Mouse (Mus musculus): ENCODE data around the gene Gal3st4. TPM values are rescaled to one million over a fixed set of nuclear protein-coding genes. Genes with fewer than 3 reads are reported as not detected.

Gene Gal3st4
- total RNA-seq, 2 experiments from 2014 or later, result 3.2 to 3.7 TPM

DNA sequence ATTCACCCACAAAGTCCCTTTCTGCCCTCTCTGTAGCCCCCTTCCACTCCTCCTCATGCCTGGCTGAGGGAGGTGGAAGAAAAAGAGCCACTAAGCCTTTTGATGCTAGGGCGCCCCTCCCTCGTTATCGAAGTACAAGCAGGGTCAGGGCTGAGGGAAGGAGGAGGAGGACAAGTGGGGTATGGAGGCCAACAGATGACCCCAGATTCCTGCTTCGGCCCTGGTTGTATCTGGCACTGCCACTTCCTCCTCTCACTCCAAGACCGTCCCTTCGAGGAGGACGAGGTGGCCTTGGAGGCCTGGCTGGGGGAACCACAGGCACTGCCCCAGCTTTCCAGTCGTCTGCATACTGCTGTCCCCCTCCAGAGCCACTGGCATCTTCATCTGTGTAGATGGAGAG lies 1.5 kb upstream of the Gal3st4 start:
- no peak for TF ChIP-seq CTCF (conservative IDR thresholded peaks at IDR 0.05)
- no peak overlapping the region for H3K27ac ChIP-seq
- no peak for DNase-seq (ENCODE audit: low spot score in 2 of 2)
- H3K4me3 ChIP-seq, result no peak overlapping the region

DNA sequence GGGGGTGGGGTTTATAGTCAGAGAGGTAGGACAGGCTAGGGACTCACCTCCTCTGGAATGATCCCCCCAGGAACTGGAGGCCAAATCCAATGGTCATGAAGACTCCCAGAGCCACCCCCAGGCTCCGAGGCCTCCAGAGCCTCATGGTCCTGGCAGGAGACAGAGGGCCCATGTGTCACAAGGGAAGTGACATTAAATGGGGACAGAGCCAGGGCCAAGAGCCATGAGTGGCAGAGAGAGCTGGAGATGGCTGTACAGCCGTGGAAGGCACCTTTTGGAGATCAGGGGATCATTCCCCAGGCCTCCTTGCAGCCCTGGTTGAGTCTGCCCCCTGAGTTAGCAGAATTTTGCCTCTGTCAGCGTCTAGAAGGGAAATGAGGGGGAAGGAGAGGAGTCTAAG lies 1.4 kb downstream of the Gal3st4 start:
- no peak for TF ChIP-seq CTCF (conservative IDR thresholded peaks at IDR 0.05)
- peak overlapping the region; percentile 14; the same call in 1 of the 2 replicates for H3K27ac ChIP-seq
- no peak overlapping the region for H3K4me3 ChIP-seq
- DNase-seq (ENCODE audit: low spot score in 2 of 2), result no peak

DNA sequence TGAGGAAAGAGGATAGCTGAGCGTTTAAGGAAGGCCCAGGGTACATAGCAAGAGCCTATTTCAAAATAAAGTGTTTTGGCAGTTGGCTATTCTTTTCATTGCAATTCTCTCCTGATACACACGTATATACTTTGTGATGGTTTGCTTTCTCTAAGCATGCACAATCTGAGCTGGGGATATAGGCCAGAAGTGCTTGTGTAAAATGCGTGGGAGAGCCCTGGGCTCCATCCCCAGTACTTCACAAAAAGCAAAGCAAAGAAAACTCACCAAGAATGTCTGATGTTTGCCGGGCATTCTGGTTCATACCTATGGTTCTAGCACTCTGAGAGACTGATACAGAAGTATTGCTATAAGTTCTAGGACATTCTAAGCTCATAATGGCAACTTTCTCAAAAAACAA lies 3.7 kb downstream of the Gal3st4 start:
- TF ChIP-seq CTCF (conservative IDR thresholded peaks at IDR 0.05), result no peak
- Histone ChIP-seq H3K4me3 (no peak overlapping the region), H3K27ac (no peak overlapping the region)
- DNase-seq (ENCODE audit: low spot score in 2 of 2), result no peak

DNA sequence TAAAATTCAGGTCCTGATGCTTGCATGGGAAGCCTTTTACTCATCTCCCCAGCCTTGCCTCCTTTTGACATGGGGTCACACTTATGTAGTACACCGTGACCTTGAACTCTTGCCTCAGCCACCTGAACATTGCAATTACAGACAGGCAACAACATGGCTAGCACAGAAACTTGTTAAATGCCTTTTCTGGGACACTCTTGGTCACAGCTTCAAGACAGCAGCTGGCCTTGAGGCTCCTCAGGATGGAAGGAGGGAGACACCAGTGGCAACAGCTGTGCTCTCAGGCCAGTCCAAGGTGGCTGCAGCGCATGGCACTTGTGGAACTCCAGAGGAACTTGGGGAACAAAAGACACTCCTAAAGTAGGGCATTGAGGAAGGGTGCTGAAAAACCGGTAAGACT lies 5.5 kb downstream of the Gal3st4 start:
- no peak for DNase-seq (ENCODE audit: low spot score in 2 of 2)
- Histone ChIP-seq H3K4me3 (no peak overlapping the region), H3K27ac (no peak overlapping the region)
- TF ChIP-seq CTCF (conservative IDR thresholded peaks at IDR 0.05), result no peak

DNA sequence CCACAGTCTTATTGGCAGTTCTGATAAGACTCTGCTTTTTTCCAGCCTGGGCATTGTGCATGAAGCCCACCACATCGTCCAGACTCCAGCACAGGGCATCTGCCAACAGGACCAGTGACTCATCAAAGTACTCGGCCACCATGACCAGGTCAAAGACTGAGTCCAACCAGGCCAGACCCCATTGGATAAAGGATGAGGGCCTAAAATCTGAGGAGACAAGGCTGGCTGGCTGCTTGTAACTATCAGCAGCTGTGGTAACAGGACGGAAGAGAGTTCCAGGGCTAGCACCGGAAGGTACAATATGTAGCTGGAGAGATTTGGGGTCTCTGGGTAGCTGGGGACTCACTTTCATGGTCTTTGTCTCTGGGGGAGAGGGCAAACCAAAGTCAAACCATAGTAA lies 6.9 kb downstream of the Gal3st4 start:
- Histone ChIP-seq H3K27ac (no peak overlapping the region), H3K4me3 (no peak overlapping the region)
- TF ChIP-seq CTCF (conservative IDR thresholded peaks at IDR 0.05), result no peak
- DNase-seq (ENCODE audit: low spot score in 2 of 2), result no peak

DNA sequence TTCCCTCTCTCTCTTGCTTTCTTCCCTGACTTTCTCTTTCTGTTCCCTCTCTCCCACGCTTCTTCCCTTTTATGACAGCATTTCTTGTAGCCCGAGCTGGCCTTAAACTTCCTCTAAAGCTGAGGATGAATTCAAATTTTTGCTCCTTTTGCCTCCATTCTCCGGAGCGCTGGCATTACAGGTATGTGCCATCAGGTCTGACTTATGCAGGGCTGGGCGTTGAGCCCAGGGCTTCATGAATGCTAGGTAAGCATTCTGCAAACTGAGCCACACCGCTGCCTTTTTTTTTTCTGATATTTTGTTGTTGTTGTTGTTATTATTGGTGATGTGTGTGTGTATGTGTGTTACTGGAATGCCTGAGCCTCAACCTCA lies 8.4 kb downstream of the Gal3st4 start:
- no peak for TF ChIP-seq CTCF (conservative IDR thresholded peaks at IDR 0.05)
- Histone ChIP-seq H3K4me3 (peak overlapping the region; percentile 78), H3K27ac (peak overlapping the region; percentile 93)
- DNase-seq (ENCODE audit: low spot score in 2 of 2), result no peak

DNA sequence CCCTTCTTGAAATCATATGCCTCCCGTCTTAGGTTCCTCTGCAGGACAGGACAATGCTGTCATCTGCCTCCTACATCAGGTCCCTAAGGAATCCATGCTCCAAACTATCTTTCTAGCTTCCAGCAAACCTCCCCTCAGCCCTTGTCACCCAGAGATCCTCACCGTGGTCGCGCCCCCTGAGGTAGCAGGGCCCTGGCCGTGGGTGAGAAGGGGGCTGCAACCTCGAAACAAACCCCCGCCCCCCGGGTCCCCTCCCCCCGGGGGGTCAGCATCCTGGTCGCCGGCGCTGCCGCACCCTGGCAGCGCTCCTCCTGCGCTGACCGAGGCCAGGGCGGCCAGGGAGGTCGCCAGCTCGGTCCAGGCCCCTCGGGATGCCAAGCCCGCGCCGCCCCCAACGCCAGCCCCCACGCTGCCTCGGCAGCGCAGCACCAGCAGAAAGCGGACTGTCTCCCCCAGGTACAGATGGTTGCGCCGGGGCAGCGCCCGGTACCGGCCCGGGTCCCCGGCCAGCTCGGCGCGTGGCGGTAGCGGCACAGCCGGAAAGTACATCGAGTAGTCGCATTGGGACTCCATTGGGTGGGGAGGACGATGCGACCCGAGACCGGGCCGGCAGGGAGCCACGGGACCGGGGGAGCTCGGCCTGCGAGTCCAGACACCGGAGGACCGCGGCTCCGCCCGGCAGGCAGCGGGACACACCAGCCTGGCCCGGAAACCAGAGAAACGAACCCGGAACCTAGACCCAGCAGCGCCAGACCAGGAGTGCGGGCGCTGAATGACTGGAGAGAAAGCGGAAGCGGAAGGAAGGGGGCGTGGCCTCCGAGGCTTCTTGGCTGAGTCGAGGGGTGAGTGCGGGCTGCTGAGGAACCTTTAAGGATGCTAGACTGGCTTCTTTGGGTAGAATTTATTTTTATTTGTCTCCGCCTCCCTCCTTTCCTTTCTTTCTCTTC lies 9.1 kb downstream of the Gal3st4 start, which contains the start of gene BC037034:
TSS of gene BC037034 (minus strand) at position 774 of the 947 bp plus-strand sequence.
- TF ChIP-seq CTCF (conservative IDR thresholded peaks at IDR 0.05), result peak; percentile 20
- peak; percentile 90 to 92 for DNase-seq (ENCODE audit: low spot score in 2 of 2)
- H3K4me3 ChIP-seq, result peak within 1 kb of the TSS; percentile 78
- H3K27ac ChIP-seq, result peak within 1 kb of the TSS; percentile 93

DNA sequence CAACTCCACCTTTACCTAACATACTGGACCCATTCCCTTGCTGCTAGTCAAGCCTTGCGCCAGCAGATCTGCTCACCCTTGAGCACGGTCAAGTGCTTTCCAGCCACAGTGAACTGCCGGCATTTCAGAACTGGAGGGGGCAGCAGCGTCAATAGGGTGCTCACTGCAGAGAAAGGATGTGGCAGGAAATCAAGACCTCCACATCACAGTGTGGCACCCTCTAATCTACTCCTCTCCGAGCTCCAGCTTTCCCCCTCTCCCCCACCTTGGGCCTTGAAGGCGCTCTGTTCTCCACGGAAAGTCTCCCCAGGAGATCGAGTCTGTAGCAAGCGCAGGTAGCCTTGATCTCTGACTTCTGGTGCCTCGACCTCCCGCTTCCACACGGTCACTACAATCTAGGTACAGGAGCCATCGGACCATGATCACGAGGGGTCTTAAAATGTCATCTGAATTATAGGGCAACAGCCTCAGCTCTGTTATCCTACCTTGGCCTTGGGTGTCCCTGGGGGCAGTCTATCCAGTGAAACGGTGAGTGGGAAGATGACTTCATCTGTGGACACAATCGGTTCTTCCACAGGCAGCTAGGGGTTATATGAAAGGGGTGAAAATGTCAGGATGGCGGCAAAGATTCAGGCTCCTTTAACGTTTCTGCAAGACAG lies 9.9 kb downstream of the Gal3st4 start:
- H3K27ac ChIP-seq, result peak overlapping the region; percentile 93
- DNase-seq (ENCODE audit: low spot score in 2 of 2), result no peak

DNA sequence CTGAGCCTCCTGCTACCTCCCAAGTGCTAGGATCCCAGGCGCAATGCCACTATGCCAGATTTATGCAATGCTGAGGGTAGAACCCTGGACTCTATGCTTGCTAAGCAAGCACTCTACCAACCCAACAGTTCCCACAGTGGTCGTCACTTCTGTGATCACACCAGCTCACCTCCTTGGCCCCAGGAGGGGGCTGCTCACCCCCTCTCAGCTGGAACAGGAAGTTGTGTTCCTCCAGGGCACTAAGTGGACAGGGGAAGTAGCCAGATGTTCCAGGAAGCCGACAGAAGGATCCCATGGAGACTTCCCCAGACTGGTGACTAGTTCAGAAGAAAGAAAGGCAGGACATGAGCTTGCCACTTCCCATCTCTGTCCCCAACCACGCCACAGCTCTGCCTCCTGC lies 10.6 kb downstream of the Gal3st4 start:
- no peak for DNase-seq (ENCODE audit: low spot score in 2 of 2)
- Histone ChIP-seq H3K27ac (peak overlapping the region; percentile 93), H3K4me3 (no peak overlapping the region)
- no peak for TF ChIP-seq CTCF (conservative IDR thresholded peaks at IDR 0.05)

More for the DNA sequence above, 9.9 kb downstream of the Gal3st4 start:
- peak overlapping the region; percentile 78 for H3K4me3 ChIP-seq
- 0 out of 2 replicates have a peak, but pooled peaks have one; percentile 3 for TF ChIP-seq CTCF (conservative IDR thresholded peaks at IDR 0.05)

DNA sequence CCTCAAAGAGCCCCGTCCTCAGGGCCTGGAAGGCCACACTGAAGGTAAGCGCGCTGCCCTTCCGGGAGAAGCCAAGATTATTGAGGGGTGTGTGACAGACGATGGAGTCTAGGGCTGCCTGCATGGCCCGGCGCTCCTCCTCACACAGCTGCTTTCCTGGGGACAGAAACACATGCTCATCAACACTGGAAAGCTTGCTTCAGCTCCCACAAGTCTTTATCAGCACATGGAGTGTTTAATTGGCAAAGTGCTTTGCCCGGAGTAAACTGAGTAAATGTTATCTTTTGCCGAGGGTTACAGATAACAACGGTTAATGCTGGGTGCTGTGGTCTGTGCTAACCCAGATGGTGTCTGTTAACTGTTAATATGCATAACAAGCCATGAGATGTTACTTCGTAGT lies 11.8 kb downstream of the Gal3st4 start:
- no peak overlapping the region for H3K4me3 ChIP-seq
- H3K27ac ChIP-seq, result no peak overlapping the region
- no peak for TF ChIP-seq CTCF (conservative IDR thresholded peaks at IDR 0.05)
- no peak for DNase-seq (ENCODE audit: low spot score in 2 of 2)

DNA sequence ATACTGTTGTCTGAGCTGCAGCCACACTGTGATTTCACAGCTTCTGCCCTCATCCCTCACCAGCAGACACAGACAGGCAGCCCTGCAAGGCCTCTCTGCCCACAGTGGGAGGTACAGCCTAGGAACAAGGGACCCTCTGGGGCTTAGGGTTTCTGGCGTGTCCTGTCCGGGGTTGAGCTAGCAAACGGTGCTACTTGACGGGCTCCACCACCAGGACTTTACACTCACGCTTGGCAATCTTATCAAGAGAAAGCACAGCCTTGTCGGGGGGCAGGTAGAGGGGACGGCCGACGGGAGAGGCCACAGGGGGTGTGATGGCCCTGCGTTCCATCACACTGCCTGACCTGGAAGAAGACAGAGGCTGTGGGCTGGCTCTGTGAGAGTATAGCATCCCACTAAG lies 12.6 kb downstream of the Gal3st4 start:
- no peak for DNase-seq (ENCODE audit: low spot score in 2 of 2)
- no peak for TF ChIP-seq CTCF (conservative IDR thresholded peaks at IDR 0.05)
- Histone ChIP-seq H3K27ac (no peak overlapping the region), H3K4me3 (no peak overlapping the region)

DNA sequence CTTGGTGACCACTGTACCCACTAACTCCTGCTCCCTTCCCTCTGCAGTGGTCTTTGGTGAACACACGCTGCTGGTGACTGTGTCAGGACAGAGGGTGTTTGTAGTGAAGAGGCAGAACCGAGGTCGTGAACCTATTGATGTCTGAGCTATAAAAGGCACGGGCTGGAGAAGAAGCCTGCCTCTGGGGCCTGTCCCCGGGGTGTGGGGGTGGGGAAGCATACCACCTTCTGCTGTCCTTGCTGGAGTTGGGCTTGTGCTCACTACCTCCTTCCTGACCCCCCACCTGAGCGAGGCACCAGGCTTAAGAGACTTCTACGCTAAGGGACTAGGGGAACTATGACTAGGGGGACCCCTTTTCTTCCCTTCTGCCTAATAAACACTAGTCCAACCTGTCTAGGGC lies 13.6 kb downstream of the Gal3st4 start:
- Histone ChIP-seq H3K27ac (no peak overlapping the region), H3K4me3 (no peak overlapping the region)
- TF ChIP-seq CTCF (conservative IDR thresholded peaks at IDR 0.05), result no peak
- DNase-seq (ENCODE audit: low spot score in 2 of 2), result no peak

DNA sequence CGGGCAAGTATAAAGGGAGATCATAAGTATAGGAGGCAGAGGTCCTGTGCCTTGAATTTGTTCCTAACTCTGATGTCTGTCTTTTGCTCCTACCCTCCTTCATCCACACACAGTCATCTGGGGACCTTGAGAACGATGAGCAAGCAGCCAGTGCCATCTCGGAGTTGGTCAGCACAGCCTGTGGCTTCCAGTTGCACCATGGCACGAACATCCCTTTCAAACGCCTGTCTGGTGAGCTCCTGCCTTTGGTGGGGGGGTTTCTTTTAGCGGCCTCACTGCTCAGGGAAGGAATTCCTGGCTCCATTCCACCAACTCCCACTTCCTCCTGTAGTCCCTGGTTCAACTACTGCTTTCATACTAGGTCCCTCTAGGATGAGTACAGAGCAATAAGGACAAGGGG lies 14.1 kb downstream of the Gal3st4 start:
- DNase-seq (ENCODE audit: low spot score in 2 of 2), result peak in 1 of 2 experiments; percentile 26
- Histone ChIP-seq H3K4me3 (no peak overlapping the region), H3K27ac (no peak overlapping the region)
- no peak for TF ChIP-seq CTCF (conservative IDR thresholded peaks at IDR 0.05)
